Mouse (Mus musculus) C2C12 (cell line): ENCODE data around the gene Ovgp1.

Experiments used
- CTCF ChIP-seq: IDR thresholded peaks from one replicate; pipeline ENCODE4 v1.5.1; 2011; ENCODE audit not compliant: control insufficient read depth, insufficient read depth, insufficient read length
- MYOG ChIP-seq: IDR thresholded peaks from one replicate; pipeline ENCODE4 v1.6.1; 2011; ENCODE audit not compliant: control insufficient read depth, insufficient read length; ENCODE audit errors: extremely low read depth
- USF1 ChIP-seq: IDR thresholded peaks from one replicate; pipeline ENCODE4 v1.6.1; 2011; ENCODE audit warnings: low read depth, mild to moderate bottlenecking, control low read depth, moderate library complexity

DNA sequence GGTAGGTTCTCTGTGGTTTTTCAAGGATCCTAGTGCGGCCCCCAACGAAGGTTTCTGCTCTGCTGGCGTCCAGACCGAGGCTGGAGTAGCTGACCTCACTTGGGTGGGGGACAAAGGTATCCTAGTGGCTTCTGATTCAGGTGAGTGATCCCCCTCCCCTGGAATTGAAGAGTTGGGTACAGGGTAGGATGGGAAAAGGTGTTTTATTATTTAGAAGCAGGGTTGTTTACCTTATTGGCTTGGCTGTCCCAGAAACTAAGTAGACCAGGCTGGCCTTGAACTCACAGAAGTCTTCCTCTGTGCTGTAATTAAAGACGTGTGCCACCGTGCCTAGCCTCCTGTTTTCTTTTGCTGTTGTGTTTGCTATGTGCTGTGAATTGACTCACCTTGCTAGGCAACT is 13.5 kb upstream of the Ovgp1 start, which contains the start of gene Atp5f1:
- no peak for TF ChIP-seq CTCF
- no peak for TF ChIP-seq MYOG
- no peak for TF ChIP-seq USF1
